Comparison of ENCODE assay signal across 8 mouse cellular contexts in the genomic region with DNA sequence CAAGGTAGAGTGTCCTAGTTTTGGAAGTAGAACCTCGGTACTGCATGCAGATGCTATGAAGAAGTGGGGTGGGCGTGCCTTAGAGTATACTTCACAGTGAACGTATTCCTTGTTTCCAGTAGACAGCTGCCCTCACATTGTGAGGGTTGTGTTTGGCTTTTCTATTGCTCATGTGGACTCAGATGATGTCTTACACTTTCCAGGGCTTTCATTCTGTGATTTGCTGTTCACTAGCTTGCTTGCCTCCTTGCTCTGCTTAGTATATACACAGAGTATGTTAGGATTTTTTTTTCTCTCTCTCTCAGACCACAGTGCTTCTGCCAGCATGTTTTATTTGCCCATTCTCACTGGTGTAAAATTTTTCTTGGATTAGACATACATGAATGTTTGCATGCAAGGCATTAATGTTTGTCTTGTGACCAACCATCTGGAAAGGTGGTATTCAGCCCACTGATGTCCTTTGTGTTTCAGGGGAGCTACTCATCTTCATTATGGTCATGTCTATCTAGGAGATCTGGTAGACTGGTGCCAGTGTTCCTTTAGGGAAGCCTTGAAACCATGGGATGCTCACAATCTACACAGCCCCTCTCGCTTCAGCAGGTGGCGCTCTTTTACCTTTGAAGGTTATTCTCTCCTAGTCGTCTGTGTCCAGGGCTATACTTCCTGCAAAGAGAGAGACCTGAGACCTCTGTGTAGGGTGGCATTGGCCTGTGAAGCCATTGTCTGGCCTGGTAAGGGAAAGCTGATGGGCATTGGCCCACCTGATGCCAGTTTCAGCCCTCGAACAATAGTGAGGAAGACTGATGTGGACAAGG.
DNase-seq lines count a peak whose midpoint lies in the region; ATAC-seq and TF ChIP-seq lines count a peak whose summit lies in the region.

No protein-coding gene starts in this region.

- peak; percentile 91 for TF ChIP-seq CTCF in kidney, adult 2 months (conservative IDR thresholded peaks at IDR 0.05; ENCODE audit: insufficient read depth, insufficient read length, low read depth, low read length)
- peak; percentile 77 for TF ChIP-seq CTCF in midbrain, postnatal 0 days (IDR thresholded peaks at IDR 0.05)

- TF ChIP-seq POLR2A in kidney, adult 2 months (IDR thresholded peaks at IDR 0.05; ENCODE audit: low read depth, low read length), result no peak

- no peak overlapping the region for H3K9ac ChIP-seq in midbrain, postnatal 0 days (replicated peaks; ENCODE audit: low read length, poor library complexity, severe bottlenecking)
- H3K9ac ChIP-seq in stomach, embryonic 15.5 days, result no peak overlapping the region

- no peak overlapping the region for H3K4me2 ChIP-seq in midbrain, postnatal 0 days (ENCODE audit: low read depth, low read length, poor library complexity, severe bottlenecking)
- no peak overlapping the region for H3K4me2 ChIP-seq in stomach, embryonic 15.5 days

- H3K4me1 ChIP-seq in kidney, adult 2 months (ENCODE audit: control insufficient read depth, insufficient read depth, low read length), result no peaks in the 10 kb centered on the region; the same call in 1 of the 2 replicates
- H3K4me1 ChIP-seq in limb, embryonic 10.5 days, result peaks cover 21% of the 10 kb centered on the region
- H3K4me1 ChIP-seq in midbrain, postnatal 0 days (ENCODE audit: insufficient read depth, low read length), result no peaks in the 10 kb centered on the region
- no peaks in the 10 kb centered on the region; the same call in 1 of the 2 replicates for H3K4me1 ChIP-seq in stomach, embryonic 15.5 days

- H3K4me3 ChIP-seq in kidney, adult 2 months (ENCODE audit: insufficient read depth, low read depth, low read length), result no peak overlapping the region
- H3K4me3 ChIP-seq in limb, embryonic 10.5 days, result no peak overlapping the region
- H3K4me3 ChIP-seq in midbrain, postnatal 0 days (ENCODE audit: low read depth, low read length), result no peak overlapping the region
- H3K4me3 ChIP-seq in stomach, embryonic 15.5 days (replicated peaks), result no peak overlapping the region

- peak; percentile 41 for DNase-seq in ovary, postnatal 10 days (ENCODE audit: low spot score)
- DNase-seq in ovary, adult 18-20 months (ENCODE audit: low spot score), result no peak
- peak; percentile 85 for DNase-seq in embryo, embryonic 10 days (ENCODE audit: low spot score)
- peak; percentile 63 for DNase-seq in gastrocnemius, postnatal 25 days
- peak; percentile 89 for DNase-seq in kidney, adult 2 months
- peak; percentile 76 for DNase-seq in limb, embryonic 10.5 days (ENCODE audit: low spot score)
- peak; percentile 75 for DNase-seq in midbrain, postnatal 0 days (ENCODE audit: low spot score)

- peak; percentile 41; the same call in 1 of the 2 replicates for ATAC-seq in midbrain, postnatal 0 days (ENCODE audit: low FRiP score)
- ATAC-seq in stomach, embryonic 15.5 days (ENCODE audit: insufficient read depth, low FRiP score, low read depth), result peak; percentile 58; the same call in 1 of the 2 replicates

- peak overlapping the region; percentile 81 for H3K27ac ChIP-seq in kidney, adult 2 months (ENCODE audit: insufficient read depth, low read depth, low read length)
- peak overlapping the region; percentile 50; the same call in 1 of the 2 replicates for H3K27ac ChIP-seq in limb, embryonic 10.5 days
- no peak overlapping the region for H3K27ac ChIP-seq in midbrain, postnatal 0 days (ENCODE audit: low read depth, low read length)
- no peak overlapping the region for H3K27ac ChIP-seq in stomach, embryonic 15.5 days

- 31% methylated on average over 7 of the region's 7 CpGs for WGBS in kidney, adult 2 months
- WGBS in limb, embryonic 10.5 days, result 44% methylated on average over 7 of the region's 7 CpGs
- 45% methylated on average over 7 of the region's 7 CpGs for WGBS in midbrain, postnatal 0 days
- 33% methylated on average over 7 of the region's 7 CpGs for WGBS in stomach, embryonic 15.5 days

- H3K27me3 ChIP-seq in kidney, adult 2 months (replicated peaks; ENCODE audit: control insufficient read depth, insufficient read depth, low read length), result no peaks in the 10 kb centered on the region
- no peaks in the 10 kb centered on the region for H3K27me3 ChIP-seq in limb, embryonic 10.5 days (ENCODE audit: low read depth, poor library complexity, severe bottlenecking)
- H3K27me3 ChIP-seq in midbrain, postnatal 0 days (ENCODE audit: insufficient read depth, low read length), result no peaks in the 10 kb centered on the region
- H3K27me3 ChIP-seq in stomach, embryonic 15.5 days (replicated peaks), result no peaks in the 10 kb centered on the region

- no peaks in the 10 kb centered on the region for H3K36me3 ChIP-seq in kidney, adult 2 months (ENCODE audit: control insufficient read depth, insufficient read depth, low read length)
- no peaks in the 10 kb centered on the region for H3K36me3 ChIP-seq in limb, embryonic 10.5 days
- H3K36me3 ChIP-seq in midbrain, postnatal 0 days (ENCODE audit: insufficient read depth, low read length), result no peaks in the 10 kb centered on the region
- no peaks in the 10 kb centered on the region for H3K36me3 ChIP-seq in stomach, embryonic 15.5 days

- no peaks in the 10 kb centered on the region; the same call in 1 of the 2 replicates for H3K9me3 ChIP-seq in limb, embryonic 10.5 days (replicated peaks)
- H3K9me3 ChIP-seq in midbrain, postnatal 0 days (ENCODE audit: low read length), result no peaks in the 10 kb centered on the region
- H3K9me3 ChIP-seq in stomach, embryonic 15.5 days, result no peaks in the 10 kb centered on the region

Comparison
In these comparisons a context has a peak if more than half of its experiments do, and no peak if none do; other contexts are left out.
1. H3K27ac ChIP-seq: peak in kidney, adult 2 months (single experiment) and limb, embryonic 10.5 days (single experiment); none in midbrain, postnatal 0 days (single experiment) and stomach, embryonic 15.5 days (single experiment).